Mouse (Mus musculus) heart, adult 2 months (tissue): ENCODE measurements around the gene Kcp.

Source experiments
- CTCF ChIP-seq: fragments of 200-600 bp; IDR thresholded peaks from 2 replicates; pipeline ENCODE4 v1.8.1; 2022; ENCODE audit warnings: antibody characterized with exemption, mild to moderate bottlenecking, moderate library complexity
- POLR2A ChIP-seq: fragments of 200-500 bp; IDR thresholded peaks from 2 replicates; pipeline ENCODE4 v1.6.1; 2011; ENCODE audit warnings: mild to moderate bottlenecking, low read depth, low read length, control low read depth; ENCODE audit not compliant: insufficient read depth

DNA sequence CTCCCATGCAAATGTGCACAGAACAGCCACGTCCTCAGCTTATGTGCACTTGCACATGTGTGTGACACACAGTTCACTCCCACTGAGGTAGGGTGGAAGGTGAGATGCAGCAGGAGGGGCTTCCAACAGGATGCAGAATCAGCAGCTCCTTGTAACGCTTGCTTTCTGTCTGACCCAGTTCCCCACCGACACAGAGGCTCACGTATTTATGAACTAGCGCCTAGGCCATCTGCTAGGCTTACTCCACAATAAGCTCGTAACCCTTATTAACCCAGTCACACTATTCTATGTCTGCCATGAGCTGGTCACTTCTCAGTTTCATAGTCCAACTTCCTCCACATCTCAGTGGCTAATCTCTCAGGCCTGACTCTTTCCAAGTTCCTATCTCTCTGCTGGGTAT lies 32.5 kb upstream of the Kcp start:
- no peak for TF ChIP-seq CTCF
- TF ChIP-seq POLR2A: no peak
